Mouse (Mus musculus): ENCODE measurements around the gene Cdc37l1.
"Not testable (repeated sequence)": the region's sequence is repeated elsewhere in the genome, so short reads cannot be mapped to it uniquely, and the experiment has no call there.

GRCm38 (mm10) chr19:29000321-29000720, 10.2 kb downstream of the Cdc37l1 start:
- not testable (repeated sequence) for TF ChIP-seq CTCF (IDR thresholded peaks at IDR 0.05; ENCODE audit: borderline replicate concordance, control insufficient read depth, extremely low read depth, insufficient read depth, low read length, poor library complexity); POLR2A (IDR thresholded peaks at IDR 0.05; ENCODE audit: control insufficient read depth, extremely low read depth, insufficient read depth, low read length, poor library complexity)

All from thymus, adult 2 months (tissue).